Mouse (Mus musculus) megakaryocyte, adult 5-6 weeks (primary cell): ENCODE results near the gene Parvg. TPM values are rescaled to one million over a fixed set of nuclear protein-coding genes. Genes with fewer than 3 reads are reported as not detected.
A peak's percentile ranks its signal among the peaks of the same experiment; 100 is the strongest.

ENCODE experiments used
- ATAC-seq: 2 replicates; pipeline ENCODE4 v1.8.0; 2016; ENCODE audit warnings: mild to moderate bottlenecking, inconsistent platforms; ENCODE audit not compliant: poor library complexity, severe bottlenecking
- total RNA-seq, 2 experiments: library from RNA; stranded (forward) in 1 of 2; stranded (reverse) in 1 of 2; fragments of 153-499, 151-499 nt in 1 of 2; fragments of 221-1000, 200-1000 nt in 1 of 2; gene quantifications; 2 replicates each; pipeline versions ENCODE4 v1.2.3 to v1.2.4; 2015 to 2017

The Parvg gene
- total RNA-seq, 2 experiments from 2014 or later: 54.9 to 147 TPM

GRCm38 (mm10) chr15:84349915-84350738 lies 26.3 kb downstream of the Parvg start:
- ATAC-seq: peak; percentile 88

DNA sequence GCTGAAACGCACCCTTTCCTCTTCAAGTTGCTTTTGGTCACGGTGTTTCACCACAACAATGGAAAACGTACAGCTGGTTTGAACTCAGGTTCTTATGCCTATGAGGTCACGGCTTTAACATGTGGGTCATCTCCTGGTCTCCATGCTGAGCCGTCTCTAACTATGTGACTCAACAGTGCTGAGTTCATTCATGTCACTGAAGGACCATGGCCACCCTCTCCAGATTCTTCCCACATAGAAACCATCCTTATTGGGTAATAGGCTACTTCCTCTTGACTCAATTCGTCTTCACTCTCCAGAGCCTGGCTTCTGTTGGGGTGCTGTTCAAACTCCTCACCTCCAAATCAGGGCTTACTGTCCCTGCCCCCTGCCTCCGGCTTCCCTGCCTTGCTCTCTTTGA lies 27.5 kb downstream of the Parvg start:
- ATAC-seq: peak; percentile 76

- no peak for ATAC-seq
These were observed 28.4 kb downstream of the Parvg start for GRCm38 (mm10) chr15:84351915-84352844.

GRCm38 (mm10) chr15:84355081-84355480 lies 31.3 kb downstream of the Parvg start:
- no peak for ATAC-seq

GRCm38 (mm10) chr15:84364746-84365145 lies 40.9 kb downstream of the Parvg start:
- ATAC-seq: no peak

DNA sequence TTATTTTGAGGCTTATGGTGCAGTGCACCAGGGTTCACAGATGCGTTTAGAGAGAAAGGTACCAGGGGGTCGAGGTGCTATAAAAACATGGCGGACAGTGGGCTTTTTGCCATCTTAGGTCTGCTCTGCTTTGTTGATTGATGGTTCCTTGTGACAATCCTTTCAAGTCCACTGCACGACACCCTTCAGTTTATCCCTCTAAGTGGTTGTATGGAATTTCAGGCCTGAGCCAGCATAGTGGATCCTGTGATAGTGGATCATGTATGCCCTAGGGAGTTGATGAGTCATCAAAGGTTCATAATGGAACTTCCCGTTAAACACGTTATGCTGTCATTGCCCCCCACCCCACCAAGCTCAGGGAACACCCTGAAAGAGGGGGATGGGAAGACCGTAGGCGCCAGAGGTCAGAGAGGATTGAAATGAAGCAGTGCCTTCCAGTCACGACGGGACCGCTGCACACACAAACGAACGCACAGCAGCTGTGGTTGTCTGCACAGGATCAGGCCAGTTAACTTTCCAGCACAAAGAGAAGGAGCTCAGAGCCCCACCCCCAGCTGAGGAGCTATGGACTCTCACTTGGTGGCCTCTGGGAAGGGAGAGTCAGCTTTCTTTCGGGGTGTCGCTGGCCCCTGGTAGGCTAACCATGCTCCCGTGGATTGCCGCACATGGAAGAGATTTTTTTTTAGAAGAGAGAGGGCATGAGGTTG lies 42.0 kb downstream of the Parvg start:
- ATAC-seq: no peak

GRCm38 (mm10) chr15:84366574-84366989 lies 42.8 kb downstream of the Parvg start:
- no peak for ATAC-seq

- no peak for ATAC-seq
These were observed 43.6 kb downstream of the Parvg start for GRCm38 (mm10) chr15:84367402-84367801.

GRCm38 (mm10) chr15:84372801-84373200 lies 49.0 kb downstream of the Parvg start:
- no peak for ATAC-seq

DNA sequence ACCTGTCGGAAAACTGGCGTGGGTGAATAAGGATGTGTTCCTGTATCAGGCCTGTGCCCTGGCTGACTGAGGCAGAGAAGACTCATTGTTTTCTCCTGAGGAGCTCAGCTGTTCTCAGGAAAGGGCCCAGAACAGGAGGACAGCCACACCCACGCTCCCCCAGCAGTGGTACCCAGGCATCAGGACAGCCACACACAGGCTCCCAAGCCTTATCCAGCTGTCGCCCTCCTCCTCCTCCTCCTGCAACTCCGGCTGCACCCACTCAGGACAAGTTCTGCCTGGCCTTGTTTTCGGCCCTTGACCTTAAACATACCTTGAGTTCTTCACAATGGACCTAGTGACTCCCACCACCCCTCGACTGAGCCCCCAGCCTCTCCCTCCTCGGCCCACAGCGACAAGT lies 54.9 kb downstream of the Parvg start:
- no peak for ATAC-seq

GRCm38 (mm10) chr15:84380181-84380580 lies 56.4 kb downstream of the Parvg start:
- ATAC-seq: no peak

- ATAC-seq: no peak
These were observed 60.2 kb downstream of the Parvg start for GRCm38 (mm10) chr15:84384066-84384465.

DNA sequence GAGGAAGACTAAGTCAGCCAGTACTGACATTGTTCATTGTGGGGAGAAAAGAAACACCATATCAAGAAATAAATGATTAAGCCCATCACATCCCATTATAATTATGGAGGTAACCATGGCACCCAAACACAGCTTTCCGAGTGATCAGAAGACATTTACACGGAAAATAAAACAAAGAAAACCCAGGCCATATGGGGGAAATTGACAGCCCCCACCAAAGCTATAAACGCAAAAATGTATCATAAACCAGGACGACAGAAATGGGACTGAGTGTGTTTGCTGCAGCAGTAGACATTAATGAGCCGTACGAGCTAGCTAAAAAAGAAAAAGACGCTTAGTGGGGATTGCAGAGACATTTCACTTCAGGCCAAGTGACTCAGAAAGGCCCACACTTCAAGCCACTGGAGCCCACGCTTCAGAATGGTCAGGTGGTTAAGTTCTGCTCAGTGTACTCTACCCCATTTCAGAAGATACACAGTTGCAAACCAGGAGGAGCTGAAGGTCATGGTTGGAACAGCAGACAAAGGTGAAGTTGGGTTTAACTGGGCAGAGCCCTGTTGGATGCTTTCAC lies 62.3 kb downstream of the Parvg start:
- ATAC-seq: no peak

DNA sequence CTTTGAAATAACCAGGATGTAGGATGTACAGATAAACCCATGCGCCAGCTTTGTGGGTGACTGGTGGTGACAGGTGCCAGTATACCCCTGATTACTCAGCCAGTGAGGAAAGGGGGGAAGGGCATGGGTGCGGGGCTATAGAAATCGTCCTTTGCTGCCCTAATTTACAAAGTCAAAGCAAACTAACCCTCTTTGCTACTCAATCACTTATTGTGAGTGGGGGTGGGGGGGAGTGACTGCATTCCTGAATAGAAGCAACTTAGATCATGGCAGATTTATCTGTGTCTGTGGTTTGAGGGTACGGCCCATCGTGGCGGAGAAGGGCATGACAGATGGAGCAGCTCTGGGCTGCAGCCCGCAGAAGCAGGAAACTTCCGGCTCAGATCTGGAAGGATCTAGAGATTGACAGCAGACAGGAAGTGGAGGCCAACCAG lies 64.9 kb downstream of the Parvg start:
- ATAC-seq: no peak

DNA sequence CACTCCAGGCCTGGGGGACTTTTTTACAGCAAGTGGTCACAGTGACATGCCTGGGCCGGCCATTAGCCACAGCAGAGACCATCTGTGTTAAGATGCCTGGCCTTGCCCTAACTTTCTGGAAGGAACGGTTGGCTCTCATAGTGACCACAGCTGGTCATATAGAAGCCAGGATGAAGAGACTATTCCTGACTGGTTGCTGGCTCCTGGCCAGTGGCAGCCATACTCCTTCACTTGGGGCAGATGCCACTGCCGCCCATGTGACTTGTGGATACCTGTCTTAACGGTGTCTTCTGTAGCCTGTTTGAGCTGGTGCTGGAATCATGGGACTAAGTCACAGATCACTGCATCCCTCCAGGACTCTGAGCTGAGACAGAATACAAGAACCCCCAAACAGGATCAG lies 68.3 kb downstream of the Parvg start:
- no peak for ATAC-seq

Other genes starting within 250 kb of the Parvg start
- gene Sult4a1, start 218.3 kb upstream of the Parvg start, total RNA-seq (2015): not detected in 2 replicates
- not detected in 2 replicates for gene Sult4a1, start 218.3 kb upstream of the Parvg start, total RNA-seq (2017)
- not detected in 2 replicates for gene Pnpla5, start 200.9 kb upstream of the Parvg start, total RNA-seq (2015)
- not detected in 2 replicates for gene Pnpla5, start 200.9 kb upstream of the Parvg start, total RNA-seq (2017)
- gene Pnpla3, start 156.2 kb upstream of the Parvg start, total RNA-seq (2015): not detected in 2 replicates
- gene Pnpla3, start 156.2 kb upstream of the Parvg start, total RNA-seq (2017): not detected in 2 replicates
- gene Samm50, start 131.8 kb upstream of the Parvg start, total RNA-seq (2015): 25.7 and 30.5 TPM in 2 replicates
- 26.0 and 26.4 TPM in 2 replicates for gene Samm50, start 131.8 kb upstream of the Parvg start, total RNA-seq (2017)
- 32.7 and 38.8 TPM in 2 replicates for gene Parvb, start 92.0 kb upstream of the Parvg start, total RNA-seq (2015)
- 9.5 and 10.6 TPM in 2 replicates for gene Parvb, start 92.0 kb upstream of the Parvg start, total RNA-seq (2017)
- gene Shisal1, start 123.1 kb downstream of the Parvg start, total RNA-seq (2015): not detected in 2 replicates
- gene Shisal1, start 123.1 kb downstream of the Parvg start, total RNA-seq (2017): not detected in 2 replicates
- gene Rtl6, start 233.8 kb downstream of the Parvg start, total RNA-seq (2015): 1.7 and 1.8 TPM in 2 replicates
- 2.1 and 2.2 TPM in 2 replicates for gene Rtl6, start 233.8 kb downstream of the Parvg start, total RNA-seq (2017)